Comparison of ENCODE assay signal across 17 mouse cellular contexts in the genomic region with DNA sequence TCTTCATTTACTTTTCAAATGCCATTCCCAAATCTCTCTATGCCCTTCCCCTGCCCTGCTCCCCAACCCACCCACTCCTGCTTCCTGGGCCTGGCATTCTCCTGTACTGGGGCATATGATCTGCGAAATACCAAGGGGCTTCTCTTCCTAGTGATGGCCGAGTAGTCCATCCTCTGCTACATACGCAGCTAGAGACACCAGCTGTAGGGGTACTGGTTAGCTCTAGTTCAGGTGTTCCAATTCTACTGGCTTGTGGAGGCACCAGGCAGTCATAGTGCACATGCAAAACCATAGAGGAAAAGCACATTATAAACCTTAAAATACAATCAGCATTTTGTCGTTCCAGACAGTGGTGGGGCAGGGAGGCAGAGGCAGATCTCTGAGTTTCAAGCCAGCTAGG. TPM values are rescaled to one million over a fixed set of nuclear protein-coding genes. Genes with fewer than 3 reads are reported as not detected.
"Had no signal": no experiment of that assay in that cellular context is flagged by ENCODE, and none has a peak within 500 bp of the region (broad histone marks: within the 10 kb centered on the region; RNA-seq: fewer than 3 reads in every experiment).

No protein-coding gene starts in this region.

- H3K4me1 ChIP-seq: neural tube, embryonic 13.5 days; neural tube, embryonic 15.5 days; stomach, embryonic 15.5 days had no signal

- H3K9me3 ChIP-seq: neural tube, embryonic 13.5 days; neural tube, embryonic 15.5 days; stomach, embryonic 15.5 days had no signal

- H3K27ac ChIP-seq: neural tube, embryonic 13.5 days; neural tube, embryonic 15.5 days; stomach, embryonic 15.5 days; stomach, postnatal 0 days had no signal

- DNase-seq: retina, postnatal 1 day; right cerebral cortex, adult 18-20 months; right cerebral cortex, postnatal 14 days; right cerebral cortex, postnatal 25 days; right cerebral cortex, postnatal 4 days; spleen, adult 18-20 months; thymus, adult 18-20 months; thymus, adult 2 months; thymus, postnatal 14 days; thymus, postnatal 25 days; thymus, postnatal 36 days; thymus, postnatal 4 days had no signal

- H3K4me2 ChIP-seq: neural tube, embryonic 13.5 days; neural tube, embryonic 15.5 days; stomach, embryonic 15.5 days had no signal

- H3K36me3 ChIP-seq: stomach, embryonic 15.5 days had no signal

- H3K4me3 ChIP-seq: neural tube, embryonic 13.5 days; neural tube, embryonic 15.5 days; stomach, embryonic 15.5 days had no signal

- H3K27me3 ChIP-seq: neural tube, embryonic 13.5 days; neural tube, embryonic 15.5 days; stomach, embryonic 15.5 days had no signal

- H3K9ac ChIP-seq: neural tube, embryonic 13.5 days; neural tube, embryonic 15.5 days; stomach, embryonic 15.5 days had no signal

RNA-seq across cellular contexts. Expression of gene Ccdc18, which starts 15.0 kb away (rescaled TPM):
- polyA plus RNA-seq: small intestine, adult 2 months had no signal
